Comparison of ENCODE assay signal across 9 mouse cellular contexts in the genomic region with DNA sequence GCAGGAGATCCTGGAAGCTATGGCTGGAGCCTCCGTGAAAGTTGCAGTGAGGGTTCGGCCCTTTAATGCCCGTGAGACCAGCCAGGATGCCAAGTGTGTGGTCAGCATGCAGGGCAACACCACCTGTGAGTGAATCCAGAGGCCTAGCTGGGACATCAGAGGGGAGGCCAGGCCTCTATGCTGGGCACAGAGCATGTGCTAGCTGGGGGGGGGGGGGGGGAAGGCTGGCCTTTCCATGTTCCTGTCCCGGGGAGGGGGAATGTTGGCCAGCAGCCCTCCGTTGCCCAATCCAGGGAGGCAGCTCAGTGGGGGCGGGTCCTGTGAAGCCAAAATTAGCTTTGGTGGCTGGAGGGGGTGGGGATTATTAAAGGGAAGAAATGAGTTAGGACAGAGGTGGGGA. TPM values are rescaled to one million over a fixed set of nuclear protein-coding genes. Genes with fewer than 3 reads are reported as not detected.
DNase-seq lines count a peak whose midpoint lies in the region; ATAC-seq and TF ChIP-seq lines count a peak whose summit lies in the region.
"Had no signal": no experiment of that assay in that cellular context is flagged by ENCODE, and none has a peak within 500 bp of the region (broad histone marks: within the 10 kb centered on the region; RNA-seq: fewer than 3 reads in every experiment).

No protein-coding gene starts in this region.

- H3K4me3 ChIP-seq in liver, embryonic 12.5 days: no peak overlapping the region
- H3K4me3 ChIP-seq in liver, embryonic 11.5 days (ENCODE audit: low read depth, low read length): no peak overlapping the region
- no peak overlapping the region for H3K4me3 ChIP-seq in liver, embryonic 13.5 days (replicated peaks)
- H3K4me3 ChIP-seq in kidney, adult 2 months (ENCODE audit: insufficient read depth, low read depth, low read length): no peak overlapping the region

- H3K27ac ChIP-seq in liver, embryonic 12.5 days: no peak overlapping the region
- no peak overlapping the region for H3K27ac ChIP-seq in liver, embryonic 11.5 days (ENCODE audit: low read depth, low read length)
- no peak overlapping the region for H3K27ac ChIP-seq in liver, embryonic 13.5 days
- no peak overlapping the region for H3K27ac ChIP-seq in kidney, adult 2 months (ENCODE audit: insufficient read depth, low read depth, low read length)
- H3K27ac ChIP-seq: embryonic facial prominence, embryonic 12.5 days had no signal

- ATAC-seq in liver, embryonic 12.5 days: no peak
- no peak for ATAC-seq in liver, embryonic 11.5 days (replicated peaks; ENCODE audit: low FRiP score)
- no peak for ATAC-seq in liver, embryonic 13.5 days (ENCODE audit: low read depth)

- peaks cover 38% of the 10 kb centered on the region for H3K36me3 ChIP-seq in liver, embryonic 12.5 days
- H3K36me3 ChIP-seq in liver, embryonic 11.5 days (ENCODE audit: control insufficient read depth, insufficient read depth, low read length): peaks cover 6% of the 10 kb centered on the region
- H3K36me3 ChIP-seq in liver, embryonic 13.5 days: peaks cover 35% of the 10 kb centered on the region
- peaks cover 6% of the 10 kb centered on the region for H3K36me3 ChIP-seq in kidney, adult 2 months (ENCODE audit: control insufficient read depth, insufficient read depth, low read length)

- DNase-seq in liver, embryonic 11.5 days (ENCODE audit: low spot score): no peak
- DNase-seq in heart, adult 9 months (ENCODE audit: low spot score in 2 of 2): peak; percentile 58 to 81
- no peak for DNase-seq in liver, embryonic 13.5 days
- peak; percentile 87 for DNase-seq in skeletal muscle tissue, adult 2 months (ENCODE audit: low read depth, low spot score)
- no peak for DNase-seq in thymus, postnatal 4 days
- no peak for DNase-seq in left cerebral cortex, adult 11 months (ENCODE audit: low spot score)
- DNase-seq in kidney, adult 2 months: no peak

- TF ChIP-seq POLR2A in kidney, adult 2 months (IDR thresholded peaks at IDR 0.05; ENCODE audit: low read depth, low read length): no peak

- no peak overlapping the region for H3K9ac ChIP-seq in liver, embryonic 12.5 days
- no peak overlapping the region; the same call in 1 of the 2 replicates for H3K9ac ChIP-seq in liver, embryonic 11.5 days (ENCODE audit: low read depth, low read length)
- H3K9ac ChIP-seq in liver, embryonic 13.5 days: no peak overlapping the region

- H3K4me1 ChIP-seq in liver, embryonic 12.5 days: peaks cover 25% of the 10 kb centered on the region
- H3K4me1 ChIP-seq in liver, embryonic 11.5 days (replicated peaks; ENCODE audit: control insufficient read depth, insufficient read depth, low read length): peaks cover 10% of the 10 kb centered on the region; the same call in 1 of the 2 replicates
- H3K4me1 ChIP-seq in liver, embryonic 13.5 days (replicated peaks): peaks cover 36% of the 10 kb centered on the region
- peaks cover 9% of the 10 kb centered on the region; the same call in 1 of the 2 replicates for H3K4me1 ChIP-seq in kidney, adult 2 months (ENCODE audit: control insufficient read depth, insufficient read depth, low read length)

- WGBS in liver, embryonic 12.5 days (ENCODE audit: insufficient replicate concordance): 71% methylated on average over 6 of the region's 6 CpGs
- 67% methylated on average over 6 of the region's 6 CpGs for WGBS in liver, embryonic 11.5 days
- 65% methylated on average over 6 of the region's 6 CpGs for WGBS in liver, embryonic 13.5 days (ENCODE audit: insufficient replicate concordance)
- WGBS in kidney, adult 2 months: 37% methylated on average over 6 of the region's 6 CpGs

- H3K4me2 ChIP-seq in liver, embryonic 12.5 days: peak overlapping the region; percentile 97; the same call in 1 of the 2 replicates
- no peak overlapping the region for H3K4me2 ChIP-seq in liver, embryonic 11.5 days
- 0 out of 2 replicates have a peak overlapping the region, but pooled peaks have one; percentile 96 for H3K4me2 ChIP-seq in liver, embryonic 13.5 days
- H3K4me2 ChIP-seq: embryonic facial prominence, embryonic 12.5 days had no signal

- peaks cover 32% of the 10 kb centered on the region for H3K27me3 ChIP-seq in liver, embryonic 12.5 days (replicated peaks)
- peaks cover 8% of the 10 kb centered on the region; the same call in 1 of the 2 replicates for H3K27me3 ChIP-seq in liver, embryonic 11.5 days (replicated peaks; ENCODE audit: control insufficient read depth, insufficient read depth, low read length)
- peaks cover 31% of the 10 kb centered on the region for H3K27me3 ChIP-seq in liver, embryonic 13.5 days
- H3K27me3 ChIP-seq in kidney, adult 2 months (replicated peaks; ENCODE audit: control insufficient read depth, insufficient read depth, low read length): no peaks in the 10 kb centered on the region
- H3K27me3 ChIP-seq: embryonic facial prominence, embryonic 12.5 days had no signal

- H3K9me3 ChIP-seq in liver, embryonic 12.5 days (replicated peaks): no peaks in the 10 kb centered on the region
- H3K9me3 ChIP-seq in liver, embryonic 11.5 days (ENCODE audit: control insufficient read depth, low read length): no peaks in the 10 kb centered on the region
- no peaks in the 10 kb centered on the region for H3K9me3 ChIP-seq in liver, embryonic 13.5 days (replicated peaks)
- H3K9me3 ChIP-seq: embryonic facial prominence, embryonic 12.5 days had no signal

- no peak for TF ChIP-seq CTCF in kidney, adult 2 months (conservative IDR thresholded peaks at IDR 0.05; ENCODE audit: insufficient read depth, insufficient read length, low read depth, low read length)

RNA-seq across cellular contexts. Expression of gene Kif1c, which starts 2.4 kb away (rescaled TPM):
- polyA plus RNA-seq in liver, embryonic 12.5 days (2016; fragmentation: Nextera tagmentation; extraction: Ambion mirVana): 1.0 and 1.1 TPM in 2 replicates
- polyA plus RNA-seq in liver, embryonic 11.5 days (2014; fragmentation: Nextera tagmentation; extraction: Ambion mirVana): 3.1 and 3.8 TPM in 2 replicates
- polyA plus RNA-seq in liver, embryonic 13.5 days (2015; fragmentation: Nextera tagmentation; extraction: Ambion mirVana): 0.58 and 0.73 TPM in 2 replicates
- 91.0 and 94.9 TPM in 2 replicates for polyA plus RNA-seq in kidney, adult 2 months (2012; rRNA removed)

RNA-seq across cellular contexts. Expression of gene Inca1, which starts 2.8 kb away (rescaled TPM):
- polyA plus RNA-seq in liver, embryonic 12.5 days (2016; fragmentation: Nextera tagmentation; extraction: Ambion mirVana): 0.41 and 0.97 TPM in 2 replicates
- 0.96 and 1.1 TPM in 2 replicates for polyA plus RNA-seq in liver, embryonic 11.5 days (2014; fragmentation: Nextera tagmentation; extraction: Ambion mirVana)
- 1.2 and 1.3 TPM in 2 replicates for polyA plus RNA-seq in liver, embryonic 13.5 days (2015; fragmentation: Nextera tagmentation; extraction: Ambion mirVana)
- 5.3 and 5.4 TPM in 2 replicates for polyA plus RNA-seq in kidney, adult 2 months (2012; rRNA removed)

RNA-seq across cellular contexts. Expression of gene Camta2, which starts 14.9 kb away (rescaled TPM):
- polyA plus RNA-seq in liver, embryonic 12.5 days (2016; fragmentation: Nextera tagmentation; extraction: Ambion mirVana): 6.1 and 6.4 TPM in 2 replicates
- 10.4 and 13.1 TPM in 2 replicates for polyA plus RNA-seq in liver, embryonic 11.5 days (2014; fragmentation: Nextera tagmentation; extraction: Ambion mirVana)
- polyA plus RNA-seq in liver, embryonic 13.5 days (2015; fragmentation: Nextera tagmentation; extraction: Ambion mirVana): 2.8 and 3.6 TPM in 2 replicates
- polyA plus RNA-seq in kidney, adult 2 months (2012; rRNA removed): 23.6 and 28.7 TPM in 2 replicates

RNA-seq across cellular contexts. Expression of gene Spag7, which starts 33.6 kb away (rescaled TPM):
- 76.8 and 84.5 TPM in 2 replicates for polyA plus RNA-seq in liver, embryonic 12.5 days (2016; fragmentation: Nextera tagmentation; extraction: Ambion mirVana)
- polyA plus RNA-seq in liver, embryonic 11.5 days (2014; fragmentation: Nextera tagmentation; extraction: Ambion mirVana): 132 and 146 TPM in 2 replicates
- polyA plus RNA-seq in liver, embryonic 13.5 days (2015; fragmentation: Nextera tagmentation; extraction: Ambion mirVana): 69.2 and 72.4 TPM in 2 replicates
- 44.6 and 59.8 TPM in 2 replicates for polyA plus RNA-seq in kidney, adult 2 months (2012; rRNA removed)

RNA-seq across cellular contexts. Expression of gene Eno3, which starts 45.8 kb away (rescaled TPM):
- polyA plus RNA-seq in liver, embryonic 12.5 days (2016; fragmentation: Nextera tagmentation; extraction: Ambion mirVana): 6.7 and 7.6 TPM in 2 replicates
- 19.8 and 20.1 TPM in 2 replicates for polyA plus RNA-seq in liver, embryonic 11.5 days (2014; fragmentation: Nextera tagmentation; extraction: Ambion mirVana)
- polyA plus RNA-seq in liver, embryonic 13.5 days (2015; fragmentation: Nextera tagmentation; extraction: Ambion mirVana): 5.5 and 6.7 TPM in 2 replicates
- 9.2 and 30.9 TPM in 2 replicates for polyA plus RNA-seq in kidney, adult 2 months (2012; rRNA removed)

Comparison
In these comparisons a context has a peak if more than half of its experiments do, and no peak if none do; other contexts are left out.
1. DNase-seq: peak in heart, adult 9 months (2 of 2) and skeletal muscle tissue, adult 2 months (single experiment); none in liver, embryonic 11.5 days (single experiment), liver, embryonic 13.5 days (single experiment), thymus, postnatal 4 days (single experiment), left cerebral cortex, adult 11 months (single experiment) and kidney, adult 2 months (single experiment).
2. RNA of gene Kif1c, which starts 2.4 kb away (polyA plus RNA-seq): 91.0 to 94.9 TPM in kidney, adult 2 months; 3.1 to 3.8 TPM in liver, embryonic 11.5 days, 1.0 to 1.1 TPM in liver, embryonic 12.5 days and 0.58 to 0.73 TPM in liver, embryonic 13.5 days; every median in the first group is over 10 times any median in the second.